Mouse (Mus musculus) c-Kit-negative CD71-positive TER-119-positive erythroid progenitor cells, embryonic 14.5 days (primary cell): ENCODE measurements around the gene Fam189a1.

Experiments
- DNase-seq: peaks from one replicate; pipeline ENCODE4 v3.0.0-alpha.2; 2013; ENCODE audit warnings: low read depth, low spot score

Gene Fam189a1

DNA sequence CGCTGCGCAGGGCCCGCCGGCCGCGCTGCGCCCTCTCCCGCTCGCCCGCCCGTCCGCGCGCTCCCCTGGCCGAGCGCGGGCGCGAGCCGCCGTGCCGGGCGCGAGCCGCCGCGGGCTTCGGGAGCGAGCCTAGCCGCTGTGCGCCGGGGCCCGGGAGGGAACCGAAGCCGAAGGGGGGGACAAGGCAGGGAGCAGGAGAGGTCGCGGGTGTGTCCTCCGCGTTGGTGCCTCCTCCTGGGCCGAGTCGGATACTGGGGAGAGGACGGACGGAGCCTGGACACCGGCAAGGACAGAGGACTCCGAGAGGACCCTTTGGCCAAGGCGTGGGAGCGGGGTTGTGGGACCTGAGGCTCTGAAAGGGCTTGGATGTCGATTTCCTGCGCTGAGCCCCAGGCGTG lies at the start of gene Fam189a1:
Fam189a1 (minus strand) TSS at position 57 of the 398 bp plus-strand sequence.
- no peak for DNase-seq

DNA sequence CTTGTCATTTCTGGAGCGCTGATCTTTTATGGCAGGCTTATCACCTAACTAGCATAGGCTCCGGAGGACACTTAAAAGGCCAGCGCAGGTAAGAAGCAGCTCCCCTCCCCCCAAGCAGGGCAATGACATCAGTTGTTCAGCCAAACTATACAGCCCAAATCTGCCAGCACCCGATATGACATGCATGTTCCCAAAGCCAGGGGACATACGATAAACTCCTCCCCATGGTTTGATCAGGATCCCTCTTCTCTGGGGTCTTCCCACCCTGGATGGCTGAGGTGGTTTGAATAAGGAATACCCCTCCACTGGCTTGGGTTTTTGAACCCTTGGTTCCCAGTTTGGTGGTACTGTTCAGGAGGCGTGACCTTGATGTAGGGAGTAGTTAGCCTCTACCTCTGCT lies 49.7 kb upstream of the Fam189a1 start:
- DNase-seq, result no peak

- no peak for DNase-seq
Observed at GRCm38 (mm10) chr7:65202719-65203118, 46.3 kb upstream of the Fam189a1 start.

DNA sequence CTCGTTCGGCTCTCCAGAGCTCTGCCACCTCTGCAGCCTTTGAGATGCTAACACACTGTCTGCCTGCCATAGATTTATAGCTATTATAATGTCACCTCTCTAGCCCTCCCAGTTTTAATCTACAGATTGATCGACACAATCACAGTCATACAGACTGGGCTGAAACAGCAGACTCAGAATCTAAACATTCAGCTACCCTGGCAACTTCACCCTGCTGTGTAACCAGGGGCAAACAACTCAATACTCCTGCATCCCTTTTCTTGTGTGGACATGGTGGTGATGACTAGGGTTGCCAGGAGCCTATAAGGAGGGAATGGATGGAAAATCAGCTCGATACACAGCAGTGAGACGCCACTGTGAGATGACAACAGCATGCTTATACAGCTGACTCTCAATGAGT lies 24.3 kb upstream of the Fam189a1 start:
- no peak for DNase-seq

- no peak for DNase-seq
Observed at GRCm38 (mm10) chr7:65170762-65171161, 14.4 kb upstream of the Fam189a1 start.

DNA sequence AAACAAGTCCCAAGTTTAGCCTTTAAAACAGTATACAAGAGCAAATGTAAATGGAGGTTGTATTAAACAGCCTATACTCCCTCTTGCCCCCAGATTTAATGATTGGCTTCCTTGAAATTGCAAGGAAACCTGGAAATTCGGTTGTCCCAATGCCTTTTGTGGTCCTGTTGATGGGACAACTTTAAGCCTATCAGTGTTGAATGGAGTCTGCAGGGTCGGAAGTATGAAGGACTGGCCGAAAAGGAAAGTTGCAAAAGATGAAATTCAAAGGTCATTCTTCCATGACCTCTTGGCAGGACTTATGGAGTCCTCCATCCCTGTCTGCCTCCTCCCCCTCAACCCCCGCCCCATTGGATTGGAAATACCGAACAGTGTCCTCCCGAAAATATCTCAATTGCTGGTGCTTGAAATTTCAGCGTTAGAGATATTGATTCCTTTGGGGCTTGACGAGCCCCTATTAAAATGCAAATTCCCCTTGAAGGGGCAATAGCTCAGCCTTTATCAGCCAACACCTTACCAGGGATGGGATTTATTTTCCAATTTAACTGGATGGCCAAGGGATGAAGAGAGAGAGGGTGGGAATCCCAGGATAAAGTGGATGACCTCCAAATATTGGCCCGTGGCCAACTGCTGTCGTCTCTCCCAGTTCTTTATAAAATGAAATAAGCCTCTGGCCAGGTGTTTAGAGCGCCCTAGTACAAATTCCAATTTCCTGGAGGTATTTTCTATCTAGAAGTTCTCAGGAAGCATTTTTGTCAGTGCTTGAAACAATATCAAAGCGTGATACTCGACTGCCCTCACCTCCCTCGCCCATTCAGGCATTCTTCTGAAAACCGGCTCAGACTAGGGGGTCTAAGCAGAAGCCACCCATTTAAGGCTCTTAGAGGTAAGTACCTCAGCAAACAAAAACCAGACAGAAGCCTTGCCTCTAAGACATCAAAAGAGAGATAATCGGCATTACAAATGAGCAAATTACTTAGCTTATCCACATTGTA lies 958 bp upstream of the Fam189a1 start:
- DNase-seq, result no peak

GRCm38 (mm10) chr7:65155628-65156513 lies 499 bp downstream of the Fam189a1 start:
- DNase-seq, result no peak

DNA sequence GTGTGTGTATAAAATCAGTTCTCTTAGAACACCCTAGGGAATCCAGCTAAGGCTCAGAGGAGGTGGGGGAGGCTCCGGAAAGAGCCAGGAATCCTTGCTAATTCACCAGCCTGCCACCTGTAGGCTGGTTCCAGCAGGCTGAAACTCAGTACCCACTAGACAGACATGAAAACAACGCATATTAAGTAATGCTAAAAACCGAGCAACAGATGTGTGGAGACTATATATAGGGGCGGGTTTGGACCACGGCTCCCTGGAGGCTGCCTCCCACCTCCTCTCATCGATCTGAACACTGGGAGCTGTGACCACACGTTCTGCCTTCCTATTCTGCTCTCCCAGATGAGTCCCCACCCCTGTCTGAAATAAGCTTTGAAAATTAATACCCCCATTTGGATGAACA lies 1.8 kb downstream of the Fam189a1 start:
- no peak for DNase-seq

DNA sequence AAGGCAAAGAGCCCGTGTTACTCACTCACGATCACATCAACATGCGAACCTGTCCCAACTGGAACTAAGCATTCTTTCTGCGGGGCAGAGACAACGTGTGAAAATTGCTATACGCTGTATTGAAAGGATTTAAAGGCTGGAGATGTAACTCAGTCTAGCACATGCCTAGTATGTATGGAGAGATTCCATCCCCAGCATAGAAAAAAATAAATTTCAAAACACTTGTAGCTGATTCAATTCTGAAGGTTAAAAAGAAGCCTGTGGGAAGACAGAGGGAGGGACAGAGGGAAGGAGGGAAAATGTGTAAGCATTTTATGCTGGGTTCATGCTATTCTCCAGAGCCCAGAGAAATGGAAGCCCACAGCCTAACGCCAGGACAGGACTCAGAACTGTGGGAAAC lies 2.5 kb downstream of the Fam189a1 start:
- DNase-seq, result no peak

DNA sequence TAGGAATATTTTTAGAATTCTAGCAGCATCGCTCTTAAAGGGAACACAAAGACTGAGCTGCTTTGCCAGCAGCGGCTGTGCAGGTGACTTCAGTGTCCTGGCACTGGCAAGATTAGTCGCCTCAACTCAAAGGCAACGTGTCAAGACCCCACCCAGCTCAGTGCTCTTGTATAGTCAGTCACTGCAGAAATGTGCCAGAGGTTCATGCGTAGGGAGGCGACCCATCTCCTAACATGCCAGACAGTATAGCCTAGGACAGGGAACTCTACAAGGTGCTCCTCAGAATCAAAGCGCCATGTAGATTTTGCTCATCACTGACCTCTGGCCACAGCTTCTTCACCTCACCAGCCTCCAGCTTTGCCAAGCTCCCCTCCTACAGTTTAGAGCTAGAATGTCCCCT lies 4.8 kb downstream of the Fam189a1 start:
- DNase-seq, result no peak

- DNase-seq, result no peak
Observed at GRCm38 (mm10) chr7:65149040-65149439, 7.3 kb downstream of the Fam189a1 start.

- DNase-seq, result no peak
Observed at GRCm38 (mm10) chr7:65144881-65145280, 11.5 kb downstream of the Fam189a1 start.

- DNase-seq, result no peak
Observed at GRCm38 (mm10) chr7:65141907-65142698, 14.3 kb downstream of the Fam189a1 start.

GRCm38 (mm10) chr7:65140832-65141231 lies 15.5 kb downstream of the Fam189a1 start:
- DNase-seq, result no peak

DNA sequence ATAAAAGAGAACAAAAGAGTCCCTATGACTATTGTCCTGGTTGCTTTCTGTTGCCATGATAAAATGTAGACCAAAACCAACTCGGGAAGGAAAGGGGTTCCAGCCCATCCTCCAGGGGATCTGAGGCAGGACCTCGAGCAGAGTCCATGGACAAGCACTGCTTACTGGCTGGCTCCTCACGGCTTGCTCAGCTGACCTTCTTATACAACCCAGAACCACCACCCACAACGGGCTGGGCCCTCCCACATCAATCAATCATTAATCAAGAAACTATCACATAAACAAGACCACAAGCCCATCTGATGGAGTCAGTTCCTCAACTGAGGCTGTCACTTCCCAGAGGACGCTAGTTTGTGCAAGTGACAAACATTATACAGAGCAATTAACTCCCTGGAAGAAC lies 16.3 kb downstream of the Fam189a1 start:
- DNase-seq, result no peak

DNA sequence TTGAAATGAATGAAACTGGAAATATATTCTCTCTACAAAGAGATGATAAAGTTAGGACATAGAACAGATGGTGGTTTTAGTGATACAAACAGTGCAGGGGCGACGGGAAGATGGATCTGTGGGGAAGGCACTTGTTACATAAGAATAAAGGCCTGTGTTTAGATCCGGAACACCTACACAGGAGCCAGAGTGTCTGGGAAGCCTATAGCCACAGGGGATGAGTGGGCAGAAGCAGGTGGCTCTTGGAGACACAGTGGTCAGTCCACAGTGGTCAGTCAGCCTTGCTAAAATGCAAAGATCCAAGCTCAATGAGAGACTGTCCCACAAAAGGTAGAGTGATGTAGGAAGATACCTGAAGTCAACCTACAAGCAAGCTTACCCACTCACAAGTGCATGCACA lies 32.6 kb downstream of the Fam189a1 start:
- no peak for DNase-seq

GRCm38 (mm10) chr7:65116903-65117302 lies 39.5 kb downstream of the Fam189a1 start:
- no peak for DNase-seq

DNA sequence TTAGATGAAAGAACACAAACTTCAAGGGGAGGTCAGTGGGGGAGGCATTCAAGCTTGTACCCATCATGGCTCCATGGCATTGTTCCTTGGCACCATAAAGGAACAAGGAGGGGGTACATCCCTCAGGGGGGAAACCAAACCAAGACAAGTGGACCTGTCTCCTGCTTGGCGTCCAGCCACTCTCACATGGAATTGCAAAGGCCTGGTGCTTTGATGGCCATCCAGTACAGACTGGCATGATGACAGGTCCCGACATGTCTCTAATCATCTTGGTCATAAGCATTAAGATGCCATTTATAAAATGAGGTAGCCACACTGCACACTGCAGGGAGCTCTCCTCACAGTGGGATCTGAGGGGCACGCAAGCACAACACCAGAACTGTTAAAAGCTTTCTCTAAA lies 41.0 kb downstream of the Fam189a1 start:
- no peak for DNase-seq

GRCm38 (mm10) chr7:65111664-65112063 lies 44.7 kb downstream of the Fam189a1 start:
- no peak for DNase-seq

DNA sequence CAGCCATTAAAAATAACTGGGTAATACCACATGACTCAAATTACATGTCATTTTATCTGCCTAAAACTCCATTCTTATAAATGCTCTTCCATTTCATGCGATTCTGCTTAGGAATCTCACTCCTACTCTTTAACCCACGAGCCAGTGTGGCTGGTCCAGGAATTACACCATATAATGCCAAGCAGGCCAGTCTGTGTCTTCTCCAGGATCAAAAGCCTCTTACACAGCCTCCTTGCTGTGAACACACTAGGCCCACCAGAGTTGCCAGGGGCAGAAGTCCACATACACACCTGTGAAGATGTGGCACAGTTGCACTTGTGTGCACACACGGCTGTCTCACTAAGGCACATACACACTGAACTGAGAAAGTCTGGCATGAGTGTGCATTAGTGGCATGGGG lies 50.8 kb downstream of the Fam189a1 start:
- DNase-seq, result no peak

DNA sequence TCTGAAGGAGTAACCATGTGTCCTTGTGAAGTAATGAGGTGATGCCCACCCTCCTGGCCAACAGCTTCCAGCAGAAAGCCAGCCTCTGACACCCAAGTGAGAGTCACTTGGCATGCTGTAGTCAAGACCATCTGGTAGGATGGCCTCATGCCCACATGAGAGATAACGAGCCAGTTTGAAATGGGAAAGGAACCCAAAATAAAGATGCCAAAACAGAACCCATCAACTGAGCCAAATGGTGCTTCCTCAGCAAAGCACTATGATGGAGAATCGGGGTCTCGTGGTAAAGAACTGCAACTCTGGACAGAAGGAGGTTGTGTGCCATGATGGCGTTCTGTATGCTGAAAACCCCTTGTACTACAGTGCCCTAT lies 51.3 kb downstream of the Fam189a1 start:
- DNase-seq, result no peak
